Mouse (Mus musculus): ENCODE data around the gene Rbpj. TPM values are rescaled to one million over a fixed set of nuclear protein-coding genes. Genes with fewer than 3 reads are reported as not detected.

The Rbpj gene
- polyA plus RNA-seq, 1 experiment from 2014 or later = 46.9 TPM

DNA sequence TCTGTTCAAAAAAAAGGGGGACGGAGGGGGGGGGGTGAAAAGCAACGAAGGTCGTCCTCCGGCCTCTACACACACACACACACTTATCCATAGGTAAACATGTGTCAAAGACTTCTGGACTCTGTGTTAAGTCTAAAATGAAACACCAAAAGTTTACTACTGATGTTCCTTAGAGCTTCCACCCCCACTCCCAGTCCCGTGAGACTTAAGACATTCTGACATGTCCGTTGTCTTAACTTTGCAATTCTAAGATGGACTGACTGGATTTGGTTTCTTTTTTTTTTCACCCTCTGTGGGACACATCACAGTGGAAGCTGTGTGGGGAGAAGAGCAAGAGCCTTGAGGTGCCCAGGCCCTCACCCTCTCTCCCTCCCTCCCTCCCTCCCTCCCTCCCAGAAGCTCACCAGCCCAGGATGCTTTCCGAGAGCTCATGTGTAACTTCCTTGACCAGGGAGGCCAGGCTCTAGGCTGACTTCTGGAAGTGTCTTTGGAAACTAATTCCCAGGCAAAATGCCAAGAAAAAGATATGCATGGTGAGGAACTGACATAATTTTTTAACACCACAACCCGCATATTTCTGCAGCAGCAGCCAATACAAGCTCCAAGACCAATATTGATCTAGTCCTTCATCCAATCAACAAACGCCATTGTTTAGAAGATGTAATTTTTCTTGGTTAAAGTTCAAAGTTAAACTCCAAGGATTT is 31.0 kb downstream of the Rbpj start:
- Histone ChIP-seq H3K36me3 (no peaks in the 10 kb centered on the region), H3K27me3 (no peaks in the 10 kb centered on the region), H3K4me3 (replicated peaks) (no peak overlapping the region), H3K9ac (replicated peaks) (no peak overlapping the region), H3K4me2 (replicated peaks) (no peak overlapping the region), H3K4me1 (replicated peaks) (no peaks in the 10 kb centered on the region), H3K27ac (no peak overlapping the region), H3K9me3 (no peaks in the 10 kb centered on the region)
- ATAC-seq = no peak
- 91% methylated on average over 9 of the region's 9 CpGs for WGBS

DNA sequence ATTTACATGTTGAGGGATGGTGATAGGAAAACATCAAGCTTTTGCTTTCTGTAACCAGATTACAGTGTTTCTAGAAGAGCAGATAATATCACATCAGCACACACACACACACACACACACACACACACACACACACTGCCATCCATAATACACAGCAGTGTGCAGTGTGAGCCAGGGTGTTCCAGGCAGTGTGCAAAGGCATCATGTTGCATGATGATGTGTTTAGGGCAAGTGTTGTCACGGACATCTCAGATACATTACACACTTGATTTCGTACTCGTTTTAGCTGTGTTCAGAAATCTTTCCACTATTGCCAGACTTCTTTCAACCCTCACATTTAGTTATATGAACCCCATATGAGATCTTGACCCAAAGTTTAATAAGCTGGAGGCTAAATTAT is 33.6 kb downstream of the Rbpj start:
- no peak overlapping the region for H3K4me3 ChIP-seq (replicated peaks)
- H3K27ac ChIP-seq = no peak overlapping the region
- no peaks in the 10 kb centered on the region for H3K4me1 ChIP-seq (replicated peaks)
- no peaks in the 10 kb centered on the region for H3K27me3 ChIP-seq
- H3K9me3 ChIP-seq = no peaks in the 10 kb centered on the region
- no peaks in the 10 kb centered on the region for H3K36me3 ChIP-seq
- no peak overlapping the region for H3K4me2 ChIP-seq (replicated peaks)
- H3K9ac ChIP-seq (replicated peaks) = no peak overlapping the region
- ATAC-seq = no peak
- 93% methylated on average over 3 of the region's 3 CpGs for WGBS

DNA sequence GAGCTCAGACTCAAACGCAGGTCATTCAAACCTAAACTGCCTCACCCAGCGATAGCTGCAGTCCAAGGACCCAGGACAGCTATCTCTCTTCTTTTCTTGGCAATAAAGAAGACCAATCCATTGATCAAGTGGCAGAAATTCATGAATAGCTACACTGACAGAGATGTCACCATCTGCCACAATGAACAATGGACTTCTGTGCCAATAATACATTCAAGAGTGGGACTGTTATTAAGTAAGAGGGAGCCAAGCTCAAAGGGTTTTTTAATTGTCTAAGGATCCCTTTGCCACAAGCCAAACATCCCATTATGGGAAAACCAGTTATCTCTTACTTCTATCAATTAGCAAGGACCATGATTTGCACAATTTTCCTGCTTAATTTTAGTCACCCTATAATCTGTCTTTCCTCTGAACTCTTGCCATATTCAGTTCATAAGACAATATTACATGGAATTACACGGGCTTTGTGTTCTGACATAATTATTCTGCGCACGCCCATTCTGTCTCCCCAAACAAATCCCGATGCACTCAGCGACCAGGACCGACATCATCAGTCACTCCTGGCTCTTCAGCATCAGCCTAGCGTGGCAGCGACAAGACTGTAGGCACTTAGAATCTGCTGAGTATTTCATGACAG is 34.7 kb downstream of the Rbpj start:
- Histone ChIP-seq H3K27me3 (no peaks in the 10 kb centered on the region), H3K4me3 (replicated peaks) (no peak overlapping the region), H3K4me1 (replicated peaks) (no peaks in the 10 kb centered on the region), H3K27ac (no peak overlapping the region), H3K4me2 (replicated peaks) (no peak overlapping the region), H3K9ac (replicated peaks) (no peak overlapping the region), H3K9me3 (no peaks in the 10 kb centered on the region), H3K36me3 (no peaks in the 10 kb centered on the region)
- WGBS = 63% methylated on average over 10 of the region's 10 CpGs
- ATAC-seq = no peak

DNA sequence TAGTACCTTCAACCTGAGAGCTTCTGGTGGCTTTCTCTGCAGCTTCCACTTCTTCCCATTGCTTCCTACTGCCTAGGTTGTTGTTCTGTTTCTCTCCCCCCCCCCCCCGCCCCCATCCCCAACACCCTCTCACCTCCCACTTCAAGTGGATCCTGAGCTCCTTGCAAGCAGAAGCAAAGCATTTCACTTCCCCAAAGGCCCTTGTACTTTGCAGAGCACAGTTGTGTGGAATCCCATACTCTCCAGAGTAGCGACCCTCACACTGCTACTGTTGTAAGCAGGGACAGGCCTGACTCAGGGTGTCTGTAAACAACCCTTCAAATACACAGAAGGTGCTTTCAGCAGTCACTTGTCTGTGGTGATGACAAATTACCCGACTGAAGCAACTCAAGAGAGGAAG is 37.3 kb downstream of the Rbpj start:
- no peaks in the 10 kb centered on the region for H3K27me3 ChIP-seq
- ATAC-seq = no peak
- H3K4me1 ChIP-seq (replicated peaks) = no peaks in the 10 kb centered on the region
- H3K4me3 ChIP-seq (replicated peaks) = no peak overlapping the region
- H3K36me3 ChIP-seq = no peaks in the 10 kb centered on the region
- no peak overlapping the region for H3K4me2 ChIP-seq (replicated peaks)
- H3K9me3 ChIP-seq = no peaks in the 10 kb centered on the region
- H3K9ac ChIP-seq (replicated peaks) = no peak overlapping the region
- 85% methylated on average over 2 of the region's 3 CpGs for WGBS
- no peak overlapping the region for H3K27ac ChIP-seq

DNA sequence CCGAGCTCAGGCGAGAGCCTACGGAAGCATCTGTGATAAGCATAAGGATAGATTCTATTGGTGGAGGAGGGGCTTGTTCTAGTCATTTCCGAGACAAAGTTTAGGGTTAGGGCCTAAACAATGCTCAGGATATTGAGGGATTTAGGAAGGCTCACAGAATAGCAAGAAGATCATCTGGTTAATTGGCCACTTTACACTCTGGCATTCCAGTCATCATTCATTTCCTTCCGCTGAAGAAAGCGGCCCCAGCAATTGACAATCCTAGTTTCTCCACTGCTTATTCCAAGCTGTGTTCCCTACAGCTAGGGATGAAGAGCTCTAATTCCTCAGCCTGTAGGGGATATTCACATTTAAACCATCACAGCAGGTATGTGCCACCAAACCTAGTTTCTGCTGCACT is 39.8 kb downstream of the Rbpj start:
- ATAC-seq = no peak
- Histone ChIP-seq H3K4me1 (replicated peaks) (no peaks in the 10 kb centered on the region), H3K4me2 (replicated peaks) (no peak overlapping the region), H3K36me3 (no peaks in the 10 kb centered on the region), H3K9me3 (no peaks in the 10 kb centered on the region), H3K27me3 (no peaks in the 10 kb centered on the region), H3K27ac (no peak overlapping the region), H3K9ac (replicated peaks) (no peak overlapping the region), H3K4me3 (replicated peaks) (no peak overlapping the region)
- 78% methylated on average over 6 of the region's 6 CpGs for WGBS

DNA sequence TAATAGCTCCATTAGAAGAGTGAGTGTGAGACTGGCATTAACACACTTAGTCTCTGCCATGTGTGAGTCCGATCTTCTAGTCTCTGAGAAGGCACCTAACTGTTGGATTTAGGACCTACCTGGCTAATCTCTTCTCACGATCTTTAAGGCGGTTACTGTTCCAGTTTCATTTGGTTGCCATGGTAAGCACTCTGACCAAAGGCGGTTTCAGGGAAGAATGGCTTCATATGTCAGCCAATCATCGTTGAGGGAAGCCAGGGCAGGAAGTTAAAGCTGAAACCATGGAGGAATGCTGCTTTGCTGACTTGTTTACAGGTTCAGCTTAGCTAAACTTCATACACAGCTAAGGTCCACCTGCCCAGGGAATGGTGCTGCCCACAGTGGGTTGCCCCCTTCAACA is 41.4 kb downstream of the Rbpj start:
- Histone ChIP-seq H3K4me1 (replicated peaks) (no peaks in the 10 kb centered on the region), H3K27me3 (no peaks in the 10 kb centered on the region), H3K27ac (no peak overlapping the region), H3K36me3 (no peaks in the 10 kb centered on the region), H3K4me3 (replicated peaks) (no peak overlapping the region), H3K4me2 (replicated peaks) (no peak overlapping the region), H3K9ac (replicated peaks) (no peak overlapping the region), H3K9me3 (no peaks in the 10 kb centered on the region)
- WGBS = 87% methylated on average over 5 of the region's 5 CpGs
- no peak for ATAC-seq

DNA sequence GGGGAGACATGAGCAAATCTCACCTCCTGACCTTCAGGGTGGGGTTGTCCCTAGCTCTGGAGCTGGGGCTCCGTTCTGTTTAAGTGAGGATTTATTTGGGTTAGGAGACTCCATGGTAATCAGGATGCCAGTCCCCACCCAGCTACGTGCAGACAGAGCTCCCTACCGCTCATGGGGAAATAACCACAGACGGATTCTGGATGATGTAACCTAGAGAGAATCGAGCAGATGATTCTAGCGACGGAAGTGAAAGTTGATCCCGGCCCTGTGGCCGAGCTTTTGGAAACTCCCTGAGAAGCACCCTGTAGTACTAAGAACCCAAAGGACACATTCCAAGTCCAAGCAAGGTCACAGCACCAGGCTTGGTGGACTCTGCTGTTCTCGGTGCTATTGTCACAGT is 43.5 kb downstream of the Rbpj start:
- no peaks in the 10 kb centered on the region for H3K4me1 ChIP-seq (replicated peaks)
- 87% methylated on average over 10 of the region's 10 CpGs for WGBS
- no peak overlapping the region for H3K9ac ChIP-seq (replicated peaks)
- ATAC-seq = no peak
- no peaks in the 10 kb centered on the region for H3K9me3 ChIP-seq
- H3K4me2 ChIP-seq (replicated peaks) = no peak overlapping the region
- no peaks in the 10 kb centered on the region for H3K27me3 ChIP-seq
- H3K4me3 ChIP-seq (replicated peaks) = no peak overlapping the region
- H3K36me3 ChIP-seq = no peaks in the 10 kb centered on the region
- no peak overlapping the region for H3K27ac ChIP-seq

DNA sequence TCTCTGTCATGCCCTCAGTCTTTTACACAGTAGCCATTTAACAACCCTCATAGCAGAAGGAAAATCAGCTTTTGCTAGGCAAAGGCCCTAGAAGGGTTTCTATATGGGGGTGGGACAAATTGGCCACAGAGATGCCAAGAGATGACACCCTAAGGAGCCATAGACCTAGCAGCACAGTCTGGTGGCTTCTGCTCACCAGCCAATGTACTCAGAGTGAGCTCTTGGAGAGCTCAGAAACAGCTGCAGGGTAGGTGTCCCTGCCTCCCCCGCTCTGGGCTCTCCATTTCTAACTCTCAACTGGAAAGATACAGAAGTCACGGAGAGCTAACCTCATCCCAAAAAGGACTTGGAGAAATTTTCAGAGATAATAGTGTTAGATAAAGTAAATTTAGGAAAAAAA is 44.0 kb downstream of the Rbpj start:
- Histone ChIP-seq H3K27ac (no peak overlapping the region), H3K27me3 (no peaks in the 10 kb centered on the region), H3K36me3 (no peaks in the 10 kb centered on the region), H3K4me2 (replicated peaks) (no peak overlapping the region), H3K9ac (replicated peaks) (no peak overlapping the region), H3K4me3 (replicated peaks) (no peak overlapping the region), H3K9me3 (no peaks in the 10 kb centered on the region), H3K4me1 (replicated peaks) (no peaks in the 10 kb centered on the region)
- 92% methylated on average over 2 of the region's 2 CpGs for WGBS
- no peak for ATAC-seq

DNA sequence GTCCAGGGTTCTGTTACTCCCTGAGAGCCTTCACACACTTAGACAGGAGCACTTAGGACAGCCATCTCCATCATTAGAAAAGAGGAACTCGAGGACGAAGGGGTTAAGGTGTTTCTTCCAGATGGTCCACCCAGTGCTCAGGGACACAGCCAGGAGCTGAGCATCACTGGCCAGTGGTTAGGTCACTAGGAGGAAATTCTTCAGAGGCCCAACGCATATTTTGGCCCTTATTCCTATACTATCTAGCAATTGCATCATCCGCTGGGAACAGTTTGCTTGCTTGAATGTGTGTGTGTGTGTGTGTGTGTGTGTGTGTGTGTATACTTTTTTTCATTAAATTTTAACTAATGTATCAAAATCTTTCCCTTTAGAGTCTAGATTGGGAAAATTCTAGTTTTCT is 45.5 kb downstream of the Rbpj start:
- 92% methylated on average over 4 of the region's 4 CpGs for WGBS

DNA sequence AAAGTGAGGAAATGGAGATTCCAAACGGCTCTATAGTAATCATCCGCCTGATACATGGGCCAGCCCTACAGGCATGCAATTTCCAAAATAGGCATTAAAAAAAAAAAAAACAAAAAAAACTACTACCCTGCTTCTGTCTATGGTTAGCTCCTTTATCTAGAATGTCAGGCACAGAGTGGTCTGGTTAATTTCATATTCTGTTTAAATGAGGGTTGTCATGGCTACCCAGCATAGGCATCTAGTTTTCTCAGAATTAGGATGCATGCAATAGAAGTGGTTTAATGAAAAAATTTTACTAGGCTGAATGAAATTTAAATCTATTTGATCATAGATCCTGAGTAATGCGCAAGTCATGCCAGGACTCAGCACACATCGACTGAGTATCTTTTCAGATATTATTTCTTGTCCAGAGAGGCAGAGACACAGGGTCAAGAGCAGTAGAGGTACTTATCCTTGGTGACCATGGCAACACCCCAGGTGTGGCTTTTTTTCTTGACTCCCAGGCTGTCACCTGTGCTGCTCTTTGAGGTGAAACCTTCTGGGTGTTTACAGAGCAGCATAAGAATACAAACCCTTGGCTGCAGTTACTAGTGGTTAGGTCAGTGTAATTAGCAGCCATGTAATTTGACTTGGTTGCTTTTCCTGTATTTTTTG is 49.1 kb downstream of the Rbpj start:
- Histone ChIP-seq H3K27ac (no peak overlapping the region), H3K27me3 (no peaks in the 10 kb centered on the region), H3K4me1 (replicated peaks) (peaks cover 5% of the 10 kb centered on the region; the same call in 1 of the 2 replicates), H3K9me3 (no peaks in the 10 kb centered on the region), H3K4me2 (replicated peaks) (no peak overlapping the region), H3K4me3 (replicated peaks) (no peak overlapping the region), H3K9ac (replicated peaks) (no peak overlapping the region), H3K36me3 (no peaks in the 10 kb centered on the region)
- ATAC-seq = no peak
- WGBS = 82% methylated on average over 4 of the region's 4 CpGs

More for the DNA sequence above, 45.5 kb downstream of the Rbpj start:
- Histone ChIP-seq H3K27me3 (no peaks in the 10 kb centered on the region), H3K4me2 (replicated peaks) (no peak overlapping the region), H3K4me1 (replicated peaks) (no peaks in the 10 kb centered on the region), H3K9ac (replicated peaks) (no peak overlapping the region), H3K27ac (no peak overlapping the region), H3K4me3 (replicated peaks) (no peak overlapping the region), H3K36me3 (no peaks in the 10 kb centered on the region), H3K9me3 (no peaks in the 10 kb centered on the region)
- ATAC-seq = no peak

DNA sequence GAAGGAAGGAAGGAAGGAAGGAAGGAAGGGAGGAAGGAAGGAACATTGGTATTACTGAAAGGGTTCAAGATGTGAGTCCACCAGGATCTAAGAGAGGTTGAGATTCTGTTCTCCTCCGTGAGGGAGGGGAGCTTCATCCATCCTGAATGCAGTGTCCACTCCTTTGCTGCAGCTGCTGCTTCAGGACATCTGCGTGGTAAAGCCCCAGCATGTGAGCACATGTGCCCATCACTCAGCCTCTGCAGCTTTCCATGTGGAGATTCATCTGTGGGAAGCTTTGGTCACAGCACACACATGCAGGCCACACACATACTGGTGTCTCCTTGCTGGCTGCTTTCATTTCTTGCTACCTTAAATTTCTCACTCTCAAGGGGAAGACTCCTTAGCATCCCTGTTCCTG is 50.5 kb downstream of the Rbpj start:
- no peak for ATAC-seq
- Histone ChIP-seq H3K9ac (replicated peaks) (no peak overlapping the region), H3K9me3 (no peaks in the 10 kb centered on the region), H3K4me1 (replicated peaks) (peaks cover 5% of the 10 kb centered on the region; the same call in 1 of the 2 replicates), H3K36me3 (no peaks in the 10 kb centered on the region), H3K27ac (no peak overlapping the region), H3K27me3 (no peaks in the 10 kb centered on the region), H3K4me2 (replicated peaks) (no peak overlapping the region), H3K4me3 (replicated peaks) (no peak overlapping the region)
- 86% methylated on average over 2 of the region's 2 CpGs for WGBS

DNA sequence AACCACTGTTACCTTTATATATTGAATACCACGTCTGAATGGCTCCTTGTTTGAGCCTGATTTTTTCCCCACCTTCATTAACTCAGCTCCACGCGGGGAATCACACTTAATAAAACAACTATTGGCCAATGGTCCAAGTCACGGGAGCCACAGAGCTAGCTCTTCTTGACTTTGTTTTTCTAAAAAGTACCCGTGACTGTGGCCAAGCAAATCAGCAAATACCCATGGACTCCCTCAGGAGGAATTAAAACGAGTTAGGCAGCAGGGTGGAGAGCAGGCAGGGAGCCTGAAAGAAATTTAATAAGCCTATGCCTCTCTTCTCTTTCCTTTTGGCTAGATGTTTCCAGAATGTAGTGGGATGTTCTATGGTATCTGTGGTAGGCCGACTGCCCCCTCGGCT is 51.9 kb downstream of the Rbpj start:
- ATAC-seq = no peak
- no peaks in the 10 kb centered on the region for H3K9me3 ChIP-seq
- no peaks in the 10 kb centered on the region for H3K27me3 ChIP-seq
- H3K4me1 ChIP-seq (replicated peaks) = peaks cover 7% of the 10 kb centered on the region; the same call in 1 of the 2 replicates
- no peak overlapping the region for H3K9ac ChIP-seq (replicated peaks)
- H3K4me3 ChIP-seq (replicated peaks) = no peak overlapping the region
- no peak overlapping the region for H3K27ac ChIP-seq
- H3K36me3 ChIP-seq = no peaks in the 10 kb centered on the region
- WGBS = 81% methylated on average over 8 of the region's 8 CpGs
- no peak overlapping the region for H3K4me2 ChIP-seq (replicated peaks)
